ENCODE assay signal across 24 mouse cellular contexts in genomic region chr15:98949607-98949892, GRCm38 (mm10). TPM values are rescaled to one million over a fixed set of nuclear protein-coding genes. Genes with fewer than 3 reads are reported as not detected.
DNase-seq lines count a peak whose midpoint lies in the region; ATAC-seq and TF ChIP-seq lines count a peak whose summit lies in the region.
"Had no signal": no experiment of that assay in that cellular context is flagged by ENCODE, and none has a peak within 500 bp of the region (broad histone marks: within the 10 kb centered on the region; RNA-seq: fewer than 3 reads in every experiment).

No protein-coding gene starts in this region.

- ATAC-seq in forebrain, postnatal 0 days, result no peak
- no peak for ATAC-seq in neural tube, embryonic 12.5 days (ENCODE audit: low FRiP score, low read depth)
- ATAC-seq: Patski had no signal

- H3K36me3 ChIP-seq in forebrain, embryonic 10.5 days (replicated peaks), result peaks cover 35% of the 10 kb centered on the region
- peaks cover 9% of the 10 kb centered on the region for H3K36me3 ChIP-seq in forebrain, postnatal 0 days (ENCODE audit: insufficient read depth)
- peaks cover 40% of the 10 kb centered on the region for H3K36me3 ChIP-seq in midbrain, embryonic 10.5 days
- H3K36me3 ChIP-seq in neural tube, embryonic 12.5 days, result peaks cover 13% of the 10 kb centered on the region
- peaks cover 14% of the 10 kb centered on the region for H3K36me3 ChIP-seq in heart, embryonic 10.5 days

- H3K9ac ChIP-seq in forebrain, postnatal 0 days, result peak overlapping the region; percentile 61
- H3K9ac ChIP-seq in neural tube, embryonic 12.5 days, result peak overlapping the region; percentile 51
- H3K9ac ChIP-seq: heart, embryonic 13.5 days; limb, embryonic 12.5 days; liver, embryonic 15.5 days had no signal

- 71% methylated on average over 3 of the region's 3 CpGs for WGBS in forebrain, embryonic 10.5 days
- 25% methylated on average over 3 of the region's 3 CpGs for WGBS in forebrain, postnatal 0 days
- 79% methylated on average over 3 of the region's 3 CpGs for WGBS in midbrain, embryonic 10.5 days
- 44% methylated on average over 3 of the region's 3 CpGs for WGBS in neural tube, embryonic 12.5 days
- WGBS in heart, embryonic 10.5 days, result 71% methylated on average over 3 of the region's 3 CpGs

- H3K4me1 ChIP-seq in forebrain, embryonic 10.5 days, result peaks cover 25% of the 10 kb centered on the region
- no peaks in the 10 kb centered on the region for H3K4me1 ChIP-seq in forebrain, postnatal 0 days (ENCODE audit: insufficient read depth)
- peaks cover 33% of the 10 kb centered on the region for H3K4me1 ChIP-seq in midbrain, embryonic 10.5 days
- H3K4me1 ChIP-seq in neural tube, embryonic 12.5 days, result no peaks in the 10 kb centered on the region
- peaks cover 18% of the 10 kb centered on the region for H3K4me1 ChIP-seq in heart, embryonic 10.5 days

- H3K4me3 ChIP-seq in forebrain, embryonic 10.5 days, result peak overlapping the region; percentile 19; the same call in 1 of the 2 replicates
- H3K4me3 ChIP-seq in forebrain, postnatal 0 days (ENCODE audit: low read depth, low read length), result peak overlapping the region; percentile 36
- H3K4me3 ChIP-seq in midbrain, embryonic 10.5 days, result peak overlapping the region; percentile 28
- H3K4me3 ChIP-seq in neural tube, embryonic 12.5 days, result peak overlapping the region; percentile 21
- no peak overlapping the region for H3K4me3 ChIP-seq in heart, embryonic 10.5 days
- H3K4me3 ChIP-seq: heart, embryonic 13.5 days; limb, embryonic 12.5 days; liver, embryonic 15.5 days had no signal

- no peak for DNase-seq in forebrain, embryonic 10.5 days (ENCODE audit: extremely low spot score, low spot score)
- no peak for DNase-seq in forebrain, postnatal 0 days
- peak; percentile 41 for DNase-seq in midbrain, embryonic 10.5 days (ENCODE audit: low spot score)
- DNase-seq in gastrocnemius, postnatal 25 days, result no peak
- DNase-seq in heart, embryonic 10.5 days (ENCODE audit: low spot score), result no peak
- DNase-seq in embryo, embryonic 10 days (ENCODE audit: low spot score), result no peak
- DNase-seq: adrenal gland, adult 2 months; B cell, adult 2 months; cerebellum, adult 18-20 months; gastrocnemius, postnatal 14 days; kidney, adult 8-10 months; kidney, postnatal 4 days; lung, postnatal 14 days; spleen, adult 18-20 months; thymus, postnatal 25 days had no signal

- no peak for TF ChIP-seq CTCF in forebrain, postnatal 0 days (IDR thresholded peaks at IDR 0.05; ENCODE audit: low read depth)

- peaks cover 4% of the 10 kb centered on the region; the same call in 1 of the 2 replicates for H3K9me3 ChIP-seq in forebrain, embryonic 10.5 days
- H3K9me3 ChIP-seq in forebrain, postnatal 0 days (ENCODE audit: low read length), result no peaks in the 10 kb centered on the region
- 0 out of 2 replicates have a peak, but pooled peaks cover 3% of the 10 kb centered on the region for H3K9me3 ChIP-seq in midbrain, embryonic 10.5 days (replicated peaks)
- H3K9me3 ChIP-seq in neural tube, embryonic 12.5 days, result no peaks in the 10 kb centered on the region
- H3K9me3 ChIP-seq in heart, embryonic 10.5 days, result 0 out of 2 replicates have a peak, but pooled peaks cover 2% of the 10 kb centered on the region
- H3K9me3 ChIP-seq: heart, embryonic 13.5 days; liver, embryonic 15.5 days had no signal

- peak overlapping the region; percentile 70 for H3K4me2 ChIP-seq in forebrain, postnatal 0 days (ENCODE audit: low read depth)
- peak overlapping the region; percentile 55 for H3K4me2 ChIP-seq in neural tube, embryonic 12.5 days (replicated peaks)
- H3K4me2 ChIP-seq: heart, embryonic 13.5 days; limb, embryonic 12.5 days; liver, embryonic 15.5 days had no signal

- H3K27ac ChIP-seq in forebrain, embryonic 10.5 days, result no peak overlapping the region
- 0 out of 2 replicates have a peak overlapping the region, but pooled peaks have one; percentile 0 for H3K27ac ChIP-seq in forebrain, postnatal 0 days (ENCODE audit: low read depth, low read length)
- H3K27ac ChIP-seq in midbrain, embryonic 10.5 days (replicated peaks), result no peak overlapping the region
- 0 out of 2 replicates have a peak overlapping the region, but pooled peaks have one; percentile 5 for H3K27ac ChIP-seq in neural tube, embryonic 12.5 days
- H3K27ac ChIP-seq in heart, embryonic 10.5 days, result no peak overlapping the region
- H3K27ac ChIP-seq: heart, embryonic 13.5 days; limb, embryonic 12.5 days; liver, embryonic 15.5 days; stomach, postnatal 0 days had no signal

- no peaks in the 10 kb centered on the region for H3K27me3 ChIP-seq in forebrain, embryonic 10.5 days (ENCODE audit: poor library complexity, severe bottlenecking)
- no peaks in the 10 kb centered on the region for H3K27me3 ChIP-seq in forebrain, postnatal 0 days (ENCODE audit: insufficient read depth, low read length)
- no peaks in the 10 kb centered on the region for H3K27me3 ChIP-seq in midbrain, embryonic 10.5 days (ENCODE audit: low read depth, poor library complexity, severe bottlenecking)
- no peaks in the 10 kb centered on the region for H3K27me3 ChIP-seq in neural tube, embryonic 12.5 days (replicated peaks)
- H3K27me3 ChIP-seq in heart, embryonic 10.5 days (ENCODE audit: insufficient read depth, poor library complexity, severe bottlenecking), result no peaks in the 10 kb centered on the region
- H3K27me3 ChIP-seq: heart, embryonic 13.5 days; limb, embryonic 12.5 days; Patski had no signal

RNA-seq across cellular contexts. Expression of gene Gm49450, which starts 3.8 kb away (rescaled TPM):
- polyA plus RNA-seq in forebrain, embryonic 10.5 days (2016; fragmentation: Nextera tagmentation; extraction: Ambion mirVana), result not detected in 2 replicates
- total RNA-seq in forebrain, postnatal 0 days (2014; rRNA removed), result 1,610 and 2,499 TPM in 2 replicates
- polyA plus RNA-seq in forebrain, postnatal 0 days (2015; fragmentation: Nextera tagmentation; extraction: Ambion mirVana), result not detected in 2 replicates
- polyA plus RNA-seq in midbrain, embryonic 10.5 days (2016; fragmentation: Nextera tagmentation; extraction: Ambion mirVana), result not detected in 2 replicates
- polyA plus RNA-seq in neural tube, embryonic 12.5 days (2016; fragmentation: Nextera tagmentation; extraction: Ambion mirVana), result not detected in 2 replicates
- not detected for total RNA-seq in gastrocnemius, postnatal 25 days (2021)
- polyA plus RNA-seq in heart, embryonic 10.5 days (2016; fragmentation: Nextera tagmentation; extraction: Ambion mirVana), result not detected in 2 replicates
- total RNA-seq: gastrocnemius, postnatal 14 days; hematopoietic stem cell, adult 5-6 weeks; left cerebral cortex, adult 18-20 months; megakaryocyte-erythroid progenitor cell, adult 5-6 weeks had no signal
- polyA plus RNA-seq: heart, embryonic 13.5 days; limb, embryonic 12.5 days; liver, embryonic 15.5 days; Patski; stomach, postnatal 0 days had no signal

RNA-seq across cellular contexts. Expression of gene Tuba1a, which starts 4.0 kb away (rescaled TPM):
- polyA plus RNA-seq in forebrain, embryonic 10.5 days (2016; fragmentation: Nextera tagmentation; extraction: Ambion mirVana), result 2,769 and 3,107 TPM in 2 replicates
- total RNA-seq in forebrain, postnatal 0 days (2014; rRNA removed), result 18,820 and 21,160 TPM in 2 replicates
- polyA plus RNA-seq in forebrain, postnatal 0 days (2015; fragmentation: Nextera tagmentation; extraction: Ambion mirVana), result 18,258 and 23,279 TPM in 2 replicates
- polyA plus RNA-seq in midbrain, embryonic 10.5 days (2016; fragmentation: Nextera tagmentation; extraction: Ambion mirVana), result 4,467 and 6,520 TPM in 2 replicates
- polyA plus RNA-seq in neural tube, embryonic 12.5 days (2016; fragmentation: Nextera tagmentation; extraction: Ambion mirVana), result 10,701 and 10,796 TPM in 2 replicates
- 10 to 100 TPM; 43.5 to 52.6 TPM for total RNA-seq in gastrocnemius, postnatal 25 days (2021)
- 1,319 and 1,394 TPM in 2 replicates for polyA plus RNA-seq in heart, embryonic 10.5 days (2016; fragmentation: Nextera tagmentation; extraction: Ambion mirVana)

RNA-seq across cellular contexts. Expression of gene Tuba1b, which starts 15.2 kb away (rescaled TPM):
- 2,760 and 2,766 TPM in 2 replicates for polyA plus RNA-seq in forebrain, embryonic 10.5 days (2016; fragmentation: Nextera tagmentation; extraction: Ambion mirVana)
- 1,927 and 1,958 TPM in 2 replicates for total RNA-seq in forebrain, postnatal 0 days (2014; rRNA removed)
- 1,265 and 1,341 TPM in 2 replicates for polyA plus RNA-seq in forebrain, postnatal 0 days (2015; fragmentation: Nextera tagmentation; extraction: Ambion mirVana)
- polyA plus RNA-seq in midbrain, embryonic 10.5 days (2016; fragmentation: Nextera tagmentation; extraction: Ambion mirVana), result 2,448 and 2,588 TPM in 2 replicates
- polyA plus RNA-seq in neural tube, embryonic 12.5 days (2016; fragmentation: Nextera tagmentation; extraction: Ambion mirVana), result 1,299 and 1,329 TPM in 2 replicates
- 10 to 100 TPM; 36.4 to 44.5 TPM for total RNA-seq in gastrocnemius, postnatal 25 days (2021)
- 1,935 and 2,007 TPM in 2 replicates for polyA plus RNA-seq in heart, embryonic 10.5 days (2016; fragmentation: Nextera tagmentation; extraction: Ambion mirVana)

RNA-seq across cellular contexts. Expression of gene Lmbr1l, which starts 31.5 kb away (rescaled TPM):
- 23.9 and 25.3 TPM in 2 replicates for polyA plus RNA-seq in forebrain, embryonic 10.5 days (2016; fragmentation: Nextera tagmentation; extraction: Ambion mirVana)
- 44.1 and 59.3 TPM in 2 replicates for total RNA-seq in forebrain, postnatal 0 days (2014; rRNA removed)
- 20.1 and 22.4 TPM in 2 replicates for polyA plus RNA-seq in forebrain, postnatal 0 days (2015; fragmentation: Nextera tagmentation; extraction: Ambion mirVana)
- 24.7 and 28.6 TPM in 2 replicates for polyA plus RNA-seq in midbrain, embryonic 10.5 days (2016; fragmentation: Nextera tagmentation; extraction: Ambion mirVana)
- 35.9 and 40.0 TPM in 2 replicates for polyA plus RNA-seq in neural tube, embryonic 12.5 days (2016; fragmentation: Nextera tagmentation; extraction: Ambion mirVana)
- total RNA-seq in gastrocnemius, postnatal 25 days (2021), result 1 to 10 TPM; 6.1 to 6.6 TPM
- polyA plus RNA-seq in heart, embryonic 10.5 days (2016; fragmentation: Nextera tagmentation; extraction: Ambion mirVana), result 14.9 and 20.2 TPM in 2 replicates

RNA-seq across cellular contexts. Expression of gene Dhh, which starts 51.2 kb away (rescaled TPM):
- polyA plus RNA-seq in forebrain, embryonic 10.5 days (2016; fragmentation: Nextera tagmentation; extraction: Ambion mirVana), result 0.24 and 0.48 TPM in 2 replicates
- total RNA-seq in forebrain, postnatal 0 days (2014; rRNA removed), result 0.15 and 0.76 TPM in 2 replicates
- 0.25 and 0.58 TPM in 2 replicates for polyA plus RNA-seq in forebrain, postnatal 0 days (2015; fragmentation: Nextera tagmentation; extraction: Ambion mirVana)
- polyA plus RNA-seq in midbrain, embryonic 10.5 days (2016; fragmentation: Nextera tagmentation; extraction: Ambion mirVana), result 0.27 and 0.58 TPM in 2 replicates
- 1.6 and 1.9 TPM in 2 replicates for polyA plus RNA-seq in neural tube, embryonic 12.5 days (2016; fragmentation: Nextera tagmentation; extraction: Ambion mirVana)
- 1 to 10 TPM; 1.2 to 2.3 TPM for total RNA-seq in gastrocnemius, postnatal 25 days (2021)
- 2.9 and 3.0 TPM in 2 replicates for polyA plus RNA-seq in heart, embryonic 10.5 days (2016; fragmentation: Nextera tagmentation; extraction: Ambion mirVana)
- total RNA-seq: hematopoietic stem cell, adult 5-6 weeks; megakaryocyte-erythroid progenitor cell, adult 5-6 weeks had no signal
- polyA plus RNA-seq: Patski had no signal

Comparison
In these comparisons a context has a peak if more than half of its experiments do, and no peak if none do; other contexts are left out.
1. H3K27ac ChIP-seq: peak in forebrain, postnatal 0 days (single experiment) and neural tube, embryonic 12.5 days (single experiment); none in forebrain, embryonic 10.5 days (single experiment), midbrain, embryonic 10.5 days (single experiment) and heart, embryonic 10.5 days (single experiment).